Mouse (Mus musculus) liver, embryonic 14.5 days (tissue): ENCODE data around the gene Cd59b. TPM values are rescaled to one million over a fixed set of nuclear protein-coding genes. Genes with fewer than 3 reads are reported as not detected.
"Not testable (repeated sequence)": the region's sequence is repeated elsewhere in the genome, so short reads cannot be mapped to it uniquely, and the experiment has no call there.

ENCODE experiments used
- ATAC-seq: fragments of 200-750 bp; cut with Nextera tagmentation; 2 replicates; pipeline ENCODE4 v1.8.0; 2017; ENCODE audit warnings: moderate number of reproducible peaks, mild to moderate bottlenecking, moderate library complexity; ENCODE audit not compliant: insufficient read depth
- DNase-seq, 3 experiments: peaks; one replicate each; pipeline ENCODE4 v3.0.0-alpha.2; 2012 to 2013; ENCODE audit warnings: low read depth in 3 of 3, low spot score in 3 of 3
- H3K27ac ChIP-seq: fragments of 300-500 bp; sonication (generic); 2 replicates; pipeline ENCODE4 v1.5.1; 2014; ENCODE audit warnings: moderate library complexity, mild to moderate bottlenecking, control low read depth, inconsistent platforms
- H3K27me3 ChIP-seq: fragments of 300-500 bp; sonication (generic); 2 replicates; pipeline ENCODE4 v1.6.1; 2014; ENCODE audit warnings: mild to moderate bottlenecking, low read length, moderate library complexity; ENCODE audit not compliant: control insufficient read depth, insufficient read depth
- H3K36me3 ChIP-seq: fragments of 300-500 bp; sonication (generic); replicated peaks from 2 replicates; pipeline ENCODE4 v1.6.1; 2014; ENCODE audit warnings: low read depth; ENCODE audit not compliant: control insufficient read depth, insufficient read depth
- H3K4me1 ChIP-seq, 2 experiments: fragments of 200-500 bp in 1 of 2; fragments of 300-500 bp in 1 of 2; sonication (generic) in 1 of 2; replicated peaks; 2 replicates each; pipeline ENCODE4 v1.6.1; 2012 to 2014; ENCODE audit warnings: antibody characterized with exemption in 1 of 2, inconsistent platforms in 1 of 2, low read length in 1 of 2; ENCODE audit not compliant: control insufficient read depth in 2 of 2, insufficient read depth in 2 of 2
- H3K4me2 ChIP-seq: fragments of 300-500 bp; sonication (generic); 2 replicates; pipeline ENCODE4 v1.6.1; 2014; ENCODE audit warnings: low read depth, mild to moderate bottlenecking, control low read depth, moderate library complexity
- H3K4me3 ChIP-seq, 2 experiments: fragments of 200-500 bp in 1 of 2; fragments of 300-500 bp in 1 of 2; sonication (generic) in 1 of 2; 2 replicates each; pipeline ENCODE4 v1.5.1; 2012 to 2014; ENCODE audit warnings: low read depth in 2 of 2, low read length in 2 of 2, mild to moderate bottlenecking in 2 of 2, control low read depth in 1 of 2, inconsistent platforms in 1 of 2, moderate library complexity in 1 of 2; ENCODE audit not compliant: insufficient read depth in 1 of 2
- H3K9ac ChIP-seq: fragments of 300-500 bp; sonication (generic); replicated peaks from 2 replicates; pipeline ENCODE4 v1.6.1; 2014; ENCODE audit warnings: mild to moderate bottlenecking, control low read depth, moderate library complexity
- H3K9me3 ChIP-seq: fragments of 300-500 bp; sonication (generic); 2 replicates; pipeline ENCODE4 v1.6.1; 2016; ENCODE audit warnings: low read length, mixed read lengths; ENCODE audit not compliant: control insufficient read depth
- CTCF ChIP-seq: IDR thresholded peaks from 2 replicates; pipeline ENCODE4 v1.5.1; 2016; ENCODE audit warnings: antibody characterized with exemption, low read depth, control low read depth
- EP300 ChIP-seq: IDR thresholded peaks from 2 replicates; pipeline ENCODE4 v1.6.1; 2016; ENCODE audit warnings: antibody characterized with exemption, low read depth
- WGBS: fragments of 180-500 bp; shearing (Covaris S2); extraction: QIAGEN DNeasy Blood & Tissue Kit; methylation state at CpG from one replicate; pipeline ENCODE4 v1.1.7; 2014; ENCODE audit not compliant: insufficient replicate concordance; 5-methylcytosine and 5-hydroxymethylcytosine counted together
- polyA plus RNA-seq, 2 experiments: library from polyadenylated mRNA; depleted of rRNA in 1 of 2; stranded (reverse) in 1 of 2; unstranded in 1 of 2; fragments of >200 nt; fragmentation: Nextera tagmentation in 1 of 2; extraction: Ambion mirVana in 1 of 2; gene quantifications; 2 replicates each; pipeline versions ENCODE4 v1.2.1 to v1.2.3; 2012 to 2014

Cd59b gene
- polyA plus RNA-seq, 2 experiments: 9.3 to 14.3 TPM

DNA sequence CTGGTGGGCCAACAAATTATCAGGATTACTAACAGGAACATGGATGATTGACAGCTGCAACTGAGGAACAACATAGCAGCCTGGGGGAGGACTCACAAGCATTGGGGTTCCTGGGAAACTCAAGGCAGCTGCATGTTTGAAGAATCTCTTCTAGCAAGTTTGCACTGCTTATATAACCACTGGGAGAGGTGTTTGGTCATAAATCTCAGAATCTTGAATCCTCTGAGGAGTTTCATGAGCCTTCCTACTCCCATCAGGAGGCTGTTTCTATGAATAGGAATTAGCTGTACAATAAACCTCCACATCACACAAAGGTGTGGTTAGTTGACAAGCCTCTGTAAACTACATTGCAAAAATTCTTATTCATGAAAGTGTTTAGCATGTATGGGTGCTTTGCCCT is 7.0 kb upstream of the Cd59b start:
- Histone ChIP-seq H3K27me3 (no peaks in the 10 kb centered on the region), H3K4me2 (no peak overlapping the region), H3K36me3 (peaks cover 32% of the 10 kb centered on the region), H3K4me3 (no peak overlapping the region), H3K9me3 (no peaks in the 10 kb centered on the region), H3K9ac (no peak overlapping the region), H3K27ac (no peak overlapping the region), H3K4me1 (peaks cover 8 to 21% of the 10 kb centered on the region in 2 experiments)
- DNase-seq (no peak), ATAC-seq (no peak)
- TF ChIP-seq CTCF (no peak), EP300 (no peak)

DNA sequence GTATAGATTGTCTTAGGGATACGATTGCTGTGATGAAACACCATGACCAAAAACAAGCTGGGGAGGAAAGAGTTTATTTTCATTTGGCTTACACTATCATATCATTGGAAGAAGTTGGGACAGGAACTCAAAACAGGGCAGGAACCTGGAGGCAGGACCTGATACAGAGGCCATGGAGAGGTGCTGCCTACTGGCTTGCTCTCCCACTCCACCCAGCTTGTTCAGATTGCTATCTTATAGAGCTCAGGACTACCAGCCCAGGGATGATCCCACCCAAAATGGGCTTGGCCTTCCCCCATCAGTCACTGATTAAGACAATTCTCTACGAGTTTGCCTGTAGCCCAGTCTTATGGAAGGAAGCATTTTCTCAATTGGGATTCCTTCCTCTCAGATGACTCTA is 5.5 kb upstream of the Cd59b start:
- 52% methylated on average over 2 of the region's 2 CpGs for WGBS
- peak in 1 of 3 experiments; percentile 37 for DNase-seq
- Histone ChIP-seq H3K4me3 (no peak overlapping the region), H3K4me1 (peaks cover 12 to 27% of the 10 kb centered on the region in 2 experiments), H3K4me2 (no peak overlapping the region), H3K27ac (no peak overlapping the region), H3K9ac (no peak overlapping the region), H3K27me3 (no peaks in the 10 kb centered on the region), H3K9me3 (no peaks in the 10 kb centered on the region), H3K36me3 (peaks cover 24% of the 10 kb centered on the region)
- no peak for TF ChIP-seq CTCF
- TF ChIP-seq EP300: no peak
- ATAC-seq: peak; percentile 70

DNA sequence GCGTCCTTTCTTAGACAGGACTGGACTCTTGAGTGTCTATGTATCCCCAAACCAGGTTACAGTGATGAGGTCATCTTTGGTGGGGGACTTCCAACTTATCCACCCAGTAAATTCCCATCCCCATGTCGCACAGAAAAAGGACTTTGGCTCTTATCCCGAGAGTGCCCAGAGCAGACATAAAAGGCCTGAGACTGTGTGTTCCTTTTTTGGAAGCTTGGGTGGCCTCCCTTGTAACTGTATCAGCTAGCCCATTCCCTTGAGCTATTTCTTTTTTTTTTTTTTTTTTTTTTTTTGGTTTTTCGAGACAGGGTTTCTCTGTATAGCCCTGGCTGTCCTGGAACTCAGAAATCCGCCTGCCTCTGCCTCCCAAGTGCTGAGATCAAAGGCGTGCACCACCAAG is 4.1 kb upstream of the Cd59b start, which contains the start of gene Gm10912:
Gm10912 (plus strand) TSS at position 301 of the 400 bp plus-strand sequence.
- not testable (repeated sequence) for H3K27me3 ChIP-seq, DNase-seq, H3K9me3 ChIP-seq, H3K27ac ChIP-seq, H3K4me3 ChIP-seq, H3K4me2 ChIP-seq, H3K9ac ChIP-seq, ATAC-seq
- 78% methylated on average over 6 of the region's 6 CpGs for WGBS
- Histone ChIP-seq H3K4me1 (peaks cover 22 to 40% of the 10 kb centered on the region in 2 experiments), H3K36me3 (peaks cover 15% of the 10 kb centered on the region)

DNA sequence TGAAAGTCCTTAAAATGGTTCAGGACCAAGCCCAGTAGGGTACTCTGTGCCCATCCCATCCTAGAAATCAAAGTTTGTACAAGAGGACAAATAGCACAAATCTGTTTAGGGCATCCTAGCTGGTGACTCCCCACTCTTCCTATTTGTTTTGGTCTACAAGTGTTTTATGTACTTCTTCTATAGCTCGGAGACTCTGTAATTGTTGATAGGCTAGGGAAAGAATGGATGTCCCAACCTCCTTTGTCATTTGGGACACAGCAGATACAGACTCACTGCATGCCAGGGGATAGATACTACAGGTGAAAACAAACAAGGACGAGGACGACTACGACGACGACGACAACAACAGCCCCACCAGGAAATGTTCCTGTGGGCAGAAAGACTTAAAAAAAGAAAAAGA is 1.2 kb upstream of the Cd59b start, which contains the start of gene Gm10799:
Gm10799 (minus strand) TSS at position 101 of the 400 bp plus-strand sequence.
- peak within 1 kb of the TSS; percentile 72 for H3K4me2 ChIP-seq
- 32% methylated on average over 7 of the region's 7 CpGs for WGBS
- peaks cover 22 to 40% of the 10 kb centered on the region in 2 experiments for H3K4me1 ChIP-seq
- not testable (repeated sequence) for H3K4me3 ChIP-seq, H3K36me3 ChIP-seq, DNase-seq, H3K27me3 ChIP-seq, H3K9me3 ChIP-seq, H3K9ac ChIP-seq, ATAC-seq
- H3K27ac ChIP-seq: peak within 1 kb of the TSS; percentile 25; the same call in 1 of the 2 replicates

DNA sequence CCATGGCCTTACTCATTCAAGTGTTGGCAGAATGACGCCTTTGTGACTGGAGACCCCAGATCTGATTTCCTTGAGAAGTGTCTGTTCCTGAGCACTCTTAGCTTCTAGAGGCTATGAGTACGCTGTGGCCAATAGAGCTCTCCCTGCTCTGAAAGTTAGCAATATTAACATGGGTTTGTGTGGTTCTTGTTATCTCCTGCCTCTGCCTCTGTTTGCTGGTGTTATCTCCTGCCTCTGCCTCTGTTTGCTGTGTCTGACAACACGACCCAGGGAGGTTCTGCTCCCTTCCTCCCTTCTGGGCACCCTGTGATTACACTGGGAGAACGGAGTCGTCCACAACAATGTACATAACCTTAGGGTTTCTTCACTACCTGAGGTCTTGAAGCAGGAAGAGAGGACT is 8.6 kb downstream of the Cd59b start:
- H3K27me3 ChIP-seq, H3K36me3 ChIP-seq, H3K9me3 ChIP-seq: not testable (repeated sequence)
- Histone ChIP-seq H3K9ac (peak overlapping the region; percentile 40), H3K4me3 (peak overlapping the region; percentile 32 to 34; a peak in 3 of 4 replicates), H3K4me1 (peaks cover 18 to 34% of the 10 kb centered on the region in 2 experiments), H3K4me2 (peak overlapping the region; percentile 63), H3K27ac (peak overlapping the region; percentile 86)
- WGBS: 8% methylated on average over 5 of the region's 5 CpGs
- peak; percentile 88 for TF ChIP-seq EP300
- DNase-seq: peak; percentile 54 to 64 (median 57)
- ATAC-seq: peak; percentile 99

DNA sequence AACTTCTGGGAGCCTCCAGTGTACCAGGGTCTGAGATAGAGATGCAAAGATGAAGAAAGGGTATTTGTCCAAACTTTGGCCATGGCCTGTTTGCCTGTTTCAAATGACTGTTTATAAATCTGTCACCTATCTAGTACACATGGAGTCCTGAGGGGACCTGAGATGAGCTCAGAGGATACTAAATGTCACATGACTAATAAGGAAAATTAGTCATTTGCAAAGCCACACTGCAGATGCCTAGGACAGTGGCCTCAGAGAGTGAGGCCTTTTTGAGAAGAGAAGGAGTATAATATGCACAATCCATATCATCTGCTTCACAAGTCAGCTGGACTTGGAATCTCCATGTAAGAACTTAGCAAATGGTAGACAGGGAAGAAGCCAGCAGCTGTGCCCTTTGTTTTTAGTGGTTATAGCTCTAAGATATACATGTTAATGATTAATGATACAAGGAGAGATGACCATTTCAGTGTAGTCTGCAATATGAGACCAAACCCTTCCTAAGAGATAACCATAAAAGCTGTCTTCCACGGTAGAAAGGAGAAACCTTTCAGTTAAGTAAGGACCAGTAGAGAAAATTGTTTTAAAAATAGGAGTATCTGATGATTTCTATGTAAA is 11.9 kb downstream of the Cd59b start:
- H3K4me2 ChIP-seq, ATAC-seq, DNase-seq, H3K36me3 ChIP-seq, H3K9me3 ChIP-seq, H3K27ac ChIP-seq, H3K9ac ChIP-seq, H3K27me3 ChIP-seq, H3K4me3 ChIP-seq: not testable (repeated sequence)
- H3K4me1 ChIP-seq: peaks cover 18 to 34% of the 10 kb centered on the region in 2 experiments
- no CpG with 5 or more reads among the region's 1 CpGs for WGBS
